Mouse (Mus musculus): ENCODE results near the gene St5. TPM values are rescaled to one million over a fixed set of nuclear protein-coding genes. Genes with fewer than 3 reads are reported as not detected.

The St5 gene
- polyA plus RNA-seq, 1 experiment from 2014 or later: 40.3 TPM

GRCm38 (mm10) chr7:109629871-109630778 lies 73.3 kb downstream of the St5 start:
- H3K9me3 ChIP-seq (replicated peaks): no peaks in the 10 kb centered on the region
- no peak overlapping the region for H3K4me2 ChIP-seq (replicated peaks)
- peaks cover 11% of the 10 kb centered on the region for H3K4me1 ChIP-seq
- no peak for ATAC-seq (ENCODE audit: low FRiP score)
- no peaks in the 10 kb centered on the region for H3K27me3 ChIP-seq
- no peak overlapping the region for H3K4me3 ChIP-seq
- no peak overlapping the region for H3K9ac ChIP-seq
- WGBS: 87% methylated on average over 7 of the region's 7 CpGs
- H3K36me3 ChIP-seq: no peaks in the 10 kb centered on the region
- H3K27ac ChIP-seq: no peak overlapping the region

- Histone ChIP-seq H3K4me2 (replicated peaks) (no peak overlapping the region), H3K4me3 (no peak overlapping the region), H3K27me3 (no peaks in the 10 kb centered on the region), H3K9ac (no peak overlapping the region), H3K4me1 (peaks cover 11% of the 10 kb centered on the region), H3K27ac (no peak overlapping the region), H3K9me3 (replicated peaks) (no peaks in the 10 kb centered on the region), H3K36me3 (no peaks in the 10 kb centered on the region)
- no peak for ATAC-seq (ENCODE audit: low FRiP score)
- WGBS: 28% methylated on average over 9 of the region's 9 CpGs
Observed at GRCm38 (mm10) chr7:109628935-109629609, 74.3 kb downstream of the St5 start.

- Histone ChIP-seq H3K4me2 (replicated peaks) (no peak overlapping the region), H3K27me3 (no peaks in the 10 kb centered on the region), H3K9ac (no peak overlapping the region), H3K27ac (no peak overlapping the region), H3K36me3 (no peaks in the 10 kb centered on the region), H3K9me3 (replicated peaks) (no peaks in the 10 kb centered on the region), H3K4me1 (peaks cover 11% of the 10 kb centered on the region), H3K4me3 (no peak overlapping the region)
- WGBS: 93% methylated on average over 2 of the region's 2 CpGs
- ATAC-seq (ENCODE audit: low FRiP score): no peak
Observed at GRCm38 (mm10) chr7:109627851-109628250, 75.6 kb downstream of the St5 start.

- H3K4me2 ChIP-seq (replicated peaks): no peak overlapping the region
- H3K36me3 ChIP-seq: no peaks in the 10 kb centered on the region
- peaks cover 4% of the 10 kb centered on the region; the same call in 1 of the 2 replicates for H3K4me1 ChIP-seq
- WGBS: 87% methylated on average over 9 of the region's 9 CpGs
- H3K27ac ChIP-seq: no peak overlapping the region
- H3K4me3 ChIP-seq: no peak overlapping the region
- no peaks in the 10 kb centered on the region for H3K27me3 ChIP-seq
- no peak for ATAC-seq (ENCODE audit: low FRiP score)
- H3K9ac ChIP-seq: no peak overlapping the region
- H3K9me3 ChIP-seq (replicated peaks): no peaks in the 10 kb centered on the region
Observed at GRCm38 (mm10) chr7:109622234-109622838, 81.1 kb downstream of the St5 start.

GRCm38 (mm10) chr7:109620967-109621366 lies 82.4 kb downstream of the St5 start:
- ATAC-seq (ENCODE audit: low FRiP score): no peak
- no peaks in the 10 kb centered on the region for H3K27me3 ChIP-seq
- WGBS: 26% methylated on average over 2 of the region's 2 CpGs
- no peaks in the 10 kb centered on the region for H3K9me3 ChIP-seq (replicated peaks)
- no peak overlapping the region for H3K4me2 ChIP-seq (replicated peaks)
- no peaks in the 10 kb centered on the region for H3K36me3 ChIP-seq
- no peak overlapping the region for H3K4me3 ChIP-seq
- H3K27ac ChIP-seq: no peak overlapping the region
- H3K4me1 ChIP-seq: peaks cover 16% of the 10 kb centered on the region
- H3K9ac ChIP-seq: no peak overlapping the region

- H3K36me3 ChIP-seq: no peaks in the 10 kb centered on the region
- H3K27me3 ChIP-seq: no peaks in the 10 kb centered on the region
- 82% methylated on average over 3 of the region's 3 CpGs for WGBS
- no peak overlapping the region for H3K9ac ChIP-seq
- no peak for ATAC-seq (ENCODE audit: low FRiP score)
- H3K4me3 ChIP-seq: no peak overlapping the region
- no peaks in the 10 kb centered on the region for H3K9me3 ChIP-seq (replicated peaks)
- peaks cover 23% of the 10 kb centered on the region for H3K4me1 ChIP-seq
- H3K27ac ChIP-seq: no peak overlapping the region
- H3K4me2 ChIP-seq (replicated peaks): no peak overlapping the region
Observed at GRCm38 (mm10) chr7:109620288-109620687, 83.1 kb downstream of the St5 start.

- Histone ChIP-seq H3K36me3 (no peaks in the 10 kb centered on the region), H3K27me3 (no peaks in the 10 kb centered on the region), H3K4me1 (peaks cover 37% of the 10 kb centered on the region), H3K9me3 (replicated peaks) (no peaks in the 10 kb centered on the region), H3K27ac (no peak overlapping the region), H3K9ac (no peak overlapping the region), H3K4me2 (replicated peaks) (no peak overlapping the region), H3K4me3 (no peak overlapping the region)
- WGBS: 20% methylated on average over 6 of the region's 6 CpGs
- no peak for ATAC-seq (ENCODE audit: low FRiP score)
Observed at GRCm38 (mm10) chr7:109618721-109619120, 84.7 kb downstream of the St5 start.

- no peaks in the 10 kb centered on the region for H3K27me3 ChIP-seq
- no peak overlapping the region for H3K9ac ChIP-seq
- no peak overlapping the region for H3K4me3 ChIP-seq
- WGBS: 80% methylated on average over 3 of the region's 3 CpGs
- H3K4me2 ChIP-seq (replicated peaks): no peak overlapping the region
- H3K27ac ChIP-seq: no peak overlapping the region
- peaks cover 42% of the 10 kb centered on the region for H3K4me1 ChIP-seq
- no peak for ATAC-seq (ENCODE audit: low FRiP score)
- no peaks in the 10 kb centered on the region for H3K36me3 ChIP-seq
- no peaks in the 10 kb centered on the region for H3K9me3 ChIP-seq (replicated peaks)
Observed at GRCm38 (mm10) chr7:109617838-109618237, 85.6 kb downstream of the St5 start.

GRCm38 (mm10) chr7:109616034-109616979 lies 87.1 kb downstream of the St5 start:
- peak overlapping the region; percentile 69 for H3K4me2 ChIP-seq (replicated peaks)
- peaks cover 58% of the 10 kb centered on the region for H3K4me1 ChIP-seq
- no peaks in the 10 kb centered on the region for H3K27me3 ChIP-seq
- no peaks in the 10 kb centered on the region for H3K9me3 ChIP-seq (replicated peaks)
- peak; percentile 96 for ATAC-seq (ENCODE audit: low FRiP score)
- peak overlapping the region; percentile 87 for H3K27ac ChIP-seq
- peak overlapping the region; percentile 35 for H3K4me3 ChIP-seq
- H3K9ac ChIP-seq: peak overlapping the region; percentile 59
- 2% methylated on average over 25 of the region's 25 CpGs for WGBS
- no peaks in the 10 kb centered on the region for H3K36me3 ChIP-seq

- H3K27me3 ChIP-seq: no peaks in the 10 kb centered on the region
- H3K27ac ChIP-seq: peak overlapping the region; percentile 87
- no peaks in the 10 kb centered on the region for H3K9me3 ChIP-seq (replicated peaks)
- no peaks in the 10 kb centered on the region for H3K36me3 ChIP-seq
- 34% methylated on average over 4 of the region's 4 CpGs for WGBS
- H3K4me1 ChIP-seq: peaks cover 62% of the 10 kb centered on the region
- H3K4me2 ChIP-seq (replicated peaks): peak overlapping the region; percentile 69
- H3K4me3 ChIP-seq: peak overlapping the region; percentile 35
- 0 out of 2 replicates have a peak overlapping the region, but pooled peaks have one; percentile 59 for H3K9ac ChIP-seq
- no peak for ATAC-seq (ENCODE audit: low FRiP score)
Observed at GRCm38 (mm10) chr7:109615601-109616000, 87.8 kb downstream of the St5 start.

- 18% methylated on average over 4 of the region's 4 CpGs for WGBS
- Histone ChIP-seq H3K27ac (peak overlapping the region; percentile 26; the same call in 1 of the 2 replicates), H3K4me1 (peaks cover 65% of the 10 kb centered on the region), H3K27me3 (no peaks in the 10 kb centered on the region), H3K4me3 (no peak overlapping the region), H3K4me2 (replicated peaks) (peak overlapping the region; percentile 69), H3K9me3 (replicated peaks) (no peaks in the 10 kb centered on the region), H3K36me3 (no peaks in the 10 kb centered on the region), H3K9ac (0 out of 2 replicates have a peak overlapping the region, but pooled peaks have one; percentile 23)
- ATAC-seq (ENCODE audit: low FRiP score): no peak
Observed at GRCm38 (mm10) chr7:109614939-109615338, 88.5 kb downstream of the St5 start.

Measured in hindbrain, embryonic 12.5 days (tissue).